Mouse (Mus musculus) small intestine, adult 2 months (tissue): ENCODE results near the gene Dcakd.

ENCODE experiments used
- CTCF ChIP-seq: fragments of 200-500 bp; IDR thresholded peaks from 2 replicates; pipeline ENCODE4 v1.5.1; 2012; ENCODE audit warnings: low read depth, mild to moderate bottlenecking, control low read depth, inconsistent platforms, low read length, moderate library complexity, mixed read lengths; ENCODE audit not compliant: insufficient replicate concordance, insufficient read length; ENCODE audit errors: extremely low read depth
- POLR2A ChIP-seq: fragments of 200-500 bp; IDR thresholded peaks from 2 replicates; pipeline ENCODE4 v1.6.1; 2012; ENCODE audit warnings: low read depth, mild to moderate bottlenecking, control low read depth, inconsistent platforms, low read length, moderate library complexity

- TF ChIP-seq CTCF = peak; percentile 71
- no peak for TF ChIP-seq POLR2A
Observed at GRCm38 (mm10) chr11:102992940-102993339, 35.2 kb downstream of the Dcakd start.
